Mouse (Mus musculus) adrenal gland, adult 18-20 months (tissue): ENCODE measurements at regions not wholly inside any gene's neighbourhood (a gene's known extent, or its start where the extent isn't known, plus 50 kb on each side); places are given as distances from the start of the nearest gene placed in this dataset.

Experiments
- microRNA-seq, 2 experiments: library from miRNA; unstranded; fragments of <30 nt; microRNA quantifications; one replicate each; pipeline ENCODE4 v1.2.0; 2021; ENCODE audit warnings: borderline number of aligned reads in 2 of 2

Small RNAs in the stretch of these regions (microRNA-seq; reads per million reads assigned to microRNA genes)
- gene Gm24999 (0 reads per million in 2 experiments), gene Gm25000 (0 reads per million in 2 experiments)
